Mouse (Mus musculus): ENCODE data around the gene Clcf1. TPM values are rescaled to one million over a fixed set of nuclear protein-coding genes. Genes with fewer than 3 reads are reported as not detected.
"Not testable (repeated sequence)": the region's sequence is repeated elsewhere in the genome, so short reads cannot be mapped to it uniquely, and the experiment has no call there.

Gene Clcf1
- polyA plus RNA-seq, 2 experiments, result 8.7 to 42.8 TPM

- H3K9me3 ChIP-seq (ENCODE audit: control insufficient read depth, low read length), result no peaks in the 10 kb centered on the region
- no peaks in the 10 kb centered on the region for H3K27me3 ChIP-seq (ENCODE audit: control insufficient read depth, insufficient read depth, low read length)
- 65% methylated on average over 3 of the region's 3 CpGs for WGBS
- no peak for TF ChIP-seq POLR2A (IDR thresholded peaks at IDR 0.05; ENCODE audit: borderline replicate concordance, extremely low read depth, insufficient read depth, insufficient read length)
- H3K4me1 ChIP-seq (ENCODE audit: control insufficient read depth, insufficient read depth, low read length), result peaks cover 3% of the 10 kb centered on the region; the same call in 1 of the 2 replicates
- H3K4me2 ChIP-seq (replicated peaks; ENCODE audit: low read depth, low read length, severe bottlenecking), result no peak overlapping the region
- no peak for DNase-seq (ENCODE audit: low spot score)
- H3K36me3 ChIP-seq (ENCODE audit: control insufficient read depth, insufficient read depth, low read length), result no peaks in the 10 kb centered on the region
- no peak overlapping the region for H3K4me3 ChIP-seq (replicated peaks; ENCODE audit: low read length)
- no peak for ATAC-seq (ENCODE audit: low FRiP score, low read depth)
- H3K9ac ChIP-seq (ENCODE audit: low read depth, low read length, severe bottlenecking), result no peak overlapping the region
- H3K27ac ChIP-seq (replicated peaks; ENCODE audit: low read depth, low read length), result no peak overlapping the region
These were observed 28.4 kb downstream of the Clcf1 start for GRCm38 (mm10) chr19:4242416-4242815.

GRCm38 (mm10) chr19:4244775-4245174, 30.7 kb downstream of the Clcf1 start:
- ATAC-seq (ENCODE audit: low FRiP score, low read depth), result no peak

GRCm38 (mm10) chr19:4247010-4247409, 33.0 kb downstream of the Clcf1 start:
- TF ChIP-seq POLR2A (IDR thresholded peaks at IDR 0.05; ENCODE audit: borderline replicate concordance, extremely low read depth, insufficient read depth, insufficient read length), result no peak
- H3K27ac ChIP-seq (replicated peaks; ENCODE audit: low read depth, low read length), result no peak overlapping the region
- H3K4me1 ChIP-seq (ENCODE audit: control insufficient read depth, insufficient read depth, low read length), result no peaks in the 10 kb centered on the region
- H3K36me3 ChIP-seq (ENCODE audit: control insufficient read depth, insufficient read depth, low read length), result no peaks in the 10 kb centered on the region
- DNase-seq (ENCODE audit: low spot score) (no peak), ATAC-seq (ENCODE audit: low FRiP score, low read depth) (no peak)
- no peak overlapping the region for H3K9ac ChIP-seq (ENCODE audit: low read depth, low read length, severe bottlenecking)
- no peak overlapping the region for H3K4me3 ChIP-seq (replicated peaks; ENCODE audit: low read length)
- no peaks in the 10 kb centered on the region for H3K9me3 ChIP-seq (ENCODE audit: control insufficient read depth, low read length)
- no peak overlapping the region for H3K4me2 ChIP-seq (replicated peaks; ENCODE audit: low read depth, low read length, severe bottlenecking)
- no peaks in the 10 kb centered on the region for H3K27me3 ChIP-seq (ENCODE audit: control insufficient read depth, insufficient read depth, low read length)
- WGBS, result 57% methylated on average over 1 of the region's 1 CpGs

More at GRCm38 (mm10) chr19:4244775-4245174, 30.7 kb downstream of the Clcf1 start:
- no peak for DNase-seq (ENCODE audit: low spot score)
- Histone ChIP-seq H3K27ac (replicated peaks; ENCODE audit: low read depth, low read length) (no peak overlapping the region), H3K9me3 (ENCODE audit: control insufficient read depth, low read length) (no peaks in the 10 kb centered on the region), H3K4me3 (replicated peaks; ENCODE audit: low read length) (no peak overlapping the region), H3K4me2 (replicated peaks; ENCODE audit: low read depth, low read length, severe bottlenecking) (no peak overlapping the region), H3K36me3 (ENCODE audit: control insufficient read depth, insufficient read depth, low read length) (no peaks in the 10 kb centered on the region), H3K27me3 (ENCODE audit: control insufficient read depth, insufficient read depth, low read length) (no peaks in the 10 kb centered on the region), H3K9ac (ENCODE audit: low read depth, low read length, severe bottlenecking) (no peak overlapping the region), H3K4me1 (ENCODE audit: control insufficient read depth, insufficient read depth, low read length) (peaks cover 3% of the 10 kb centered on the region; the same call in 1 of the 2 replicates)
- no peak for TF ChIP-seq POLR2A (IDR thresholded peaks at IDR 0.05; ENCODE audit: borderline replicate concordance, extremely low read depth, insufficient read depth, insufficient read length)
- 78% methylated on average over 6 of the region's 6 CpGs for WGBS

- ATAC-seq (ENCODE audit: low FRiP score, low read depth); H3K36me3 ChIP-seq (ENCODE audit: control insufficient read depth, insufficient read depth, low read length); H3K27ac ChIP-seq (replicated peaks; ENCODE audit: low read depth, low read length); H3K27me3 ChIP-seq (ENCODE audit: control insufficient read depth, insufficient read depth, low read length); DNase-seq (ENCODE audit: low spot score); H3K4me1 ChIP-seq (ENCODE audit: control insufficient read depth, insufficient read depth, low read length); H3K4me3 ChIP-seq (replicated peaks; ENCODE audit: low read length); H3K4me2 ChIP-seq (replicated peaks; ENCODE audit: low read depth, low read length, severe bottlenecking); H3K9me3 ChIP-seq (ENCODE audit: control insufficient read depth, low read length); H3K9ac ChIP-seq (ENCODE audit: low read depth, low read length, severe bottlenecking): not testable (repeated sequence)
- 63% methylated on average over 1 of the region's 1 CpGs for WGBS
These were observed 34.6 kb downstream of the Clcf1 start for GRCm38 (mm10) chr19:4248683-4249082.

- Histone ChIP-seq H3K27me3 (ENCODE audit: control insufficient read depth, insufficient read depth, low read length) (no peaks in the 10 kb centered on the region), H3K9me3 (ENCODE audit: control insufficient read depth, low read length) (no peaks in the 10 kb centered on the region), H3K27ac (replicated peaks; ENCODE audit: low read depth, low read length) (no peak overlapping the region), H3K4me1 (ENCODE audit: control insufficient read depth, insufficient read depth, low read length) (peaks cover 5% of the 10 kb centered on the region; the same call in 1 of the 2 replicates), H3K9ac (ENCODE audit: low read depth, low read length, severe bottlenecking) (no peak overlapping the region), H3K4me2 (replicated peaks; ENCODE audit: low read depth, low read length, severe bottlenecking) (no peak overlapping the region), H3K36me3 (ENCODE audit: control insufficient read depth, insufficient read depth, low read length) (no peaks in the 10 kb centered on the region), H3K4me3 (replicated peaks; ENCODE audit: low read length) (no peak overlapping the region)
- ATAC-seq (ENCODE audit: low FRiP score, low read depth) (no peak), DNase-seq (ENCODE audit: low spot score) (no peak)
- TF ChIP-seq POLR2A (IDR thresholded peaks at IDR 0.05; ENCODE audit: borderline replicate concordance, extremely low read depth, insufficient read depth, insufficient read length), result no peak
- WGBS, result 89% methylated on average over 7 of the region's 7 CpGs
These were observed 40.2 kb downstream of the Clcf1 start for GRCm38 (mm10) chr19:4254230-4254629.

Measured in limb, embryonic 14.5 days (tissue).